Mouse (Mus musculus) Muller cell, postnatal 12 days (primary cell): ENCODE data around the gene Podnl1.
A peak's percentile ranks its signal among the peaks of the same experiment; 100 is the strongest.

Source experiments
- DNase-seq: peaks from one replicate; pipeline ENCODE4 v3.0.0-alpha.2; 2015; ENCODE audit errors: inconsistent ontology term

The Podnl1 gene

DNA sequence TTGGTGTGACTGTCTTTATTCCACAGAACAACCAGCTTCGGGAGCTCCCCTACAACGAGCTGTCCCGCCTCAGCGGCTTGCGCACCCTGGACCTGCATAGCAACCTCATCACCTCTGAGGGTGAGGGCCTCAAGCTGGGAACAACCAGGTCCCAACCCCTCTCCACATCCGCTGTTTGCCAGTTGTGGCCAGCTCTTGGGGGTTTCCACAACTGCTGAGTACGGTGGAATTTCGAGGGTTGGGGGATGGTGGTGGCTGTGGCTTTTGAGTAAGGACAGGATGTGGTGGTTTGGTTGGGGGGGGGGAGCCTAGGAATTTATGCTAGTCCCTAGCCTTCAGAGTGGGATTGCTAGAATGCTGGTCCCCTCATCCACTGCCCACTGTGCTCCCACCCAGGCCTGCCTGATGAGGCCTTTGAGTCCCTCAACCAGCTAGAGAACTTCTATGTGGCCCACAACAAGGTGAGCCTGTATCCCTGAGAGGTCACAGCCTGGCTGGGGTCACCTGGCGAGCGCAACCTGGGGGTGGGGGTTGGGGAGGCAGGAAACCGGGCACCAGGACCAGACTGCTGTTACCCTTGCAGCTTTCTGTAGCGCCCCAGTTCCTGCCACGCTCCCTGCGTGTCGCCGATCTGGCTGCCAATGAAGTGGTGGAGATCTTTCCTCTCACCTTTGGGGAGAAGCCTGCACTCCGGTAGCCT, 1.6 kb downstream of the Podnl1 start:
- DNase-seq, result no peak

DNA sequence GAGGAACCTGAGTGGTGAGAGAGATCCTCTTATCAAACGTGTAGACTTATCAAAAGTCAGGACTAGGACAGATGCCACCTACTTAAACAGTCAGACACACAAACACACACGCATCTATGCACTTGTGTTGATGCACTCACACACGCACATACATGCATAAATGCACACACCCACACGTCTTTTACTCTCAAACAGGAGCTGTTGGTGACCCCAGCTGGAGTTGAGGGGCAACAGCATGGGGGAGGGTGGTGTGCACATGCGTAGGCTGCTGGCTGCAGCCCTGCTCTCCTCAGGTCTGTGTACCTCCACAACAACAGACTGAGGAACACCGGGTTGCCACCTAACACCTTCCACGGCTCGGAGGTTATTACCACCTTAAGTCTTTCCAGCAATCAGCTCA, 2.5 kb downstream of the Podnl1 start:
- no peak for DNase-seq

DNA sequence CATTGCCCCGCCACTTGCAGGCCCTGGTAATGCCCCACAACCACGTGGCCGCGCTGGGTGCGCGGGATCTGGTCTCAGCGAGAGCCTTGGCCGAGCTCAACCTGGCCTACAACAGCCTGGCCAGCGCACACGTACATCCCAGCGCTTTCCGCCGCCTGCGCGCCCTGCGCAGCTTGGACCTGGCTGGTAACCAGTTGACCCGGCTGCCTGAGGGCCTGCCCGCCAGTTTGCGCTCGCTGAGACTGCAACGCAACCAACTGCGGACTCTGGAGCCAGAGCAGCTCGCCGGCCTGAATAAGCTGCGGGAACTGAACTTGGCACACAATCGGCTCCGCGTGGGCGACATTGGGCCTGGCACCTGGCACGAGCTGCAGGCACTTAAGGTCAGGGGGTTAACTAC, 5.0 kb downstream of the Podnl1 start:
- DNase-seq, result peak; percentile 53

DNA sequence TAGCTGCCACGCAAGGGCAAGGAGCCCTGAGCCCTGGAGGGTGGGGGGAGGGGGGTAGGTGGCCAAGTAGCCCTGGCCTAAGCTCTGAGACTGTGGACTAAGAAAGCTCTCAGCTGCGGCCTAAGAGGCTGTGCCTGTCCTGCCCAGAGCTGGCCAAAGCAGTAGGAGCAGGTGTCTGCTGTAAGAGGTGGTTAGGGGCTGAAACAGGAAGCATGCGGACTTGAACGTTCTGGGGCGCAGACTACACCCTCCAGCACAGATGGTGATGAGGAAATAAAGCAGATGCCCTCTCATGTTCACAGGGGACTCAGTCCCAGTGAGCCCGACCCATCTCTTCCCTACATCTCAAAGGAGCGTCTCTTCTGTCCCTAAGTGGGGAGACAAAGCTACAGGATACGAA, 6.4 kb downstream of the Podnl1 start:
- DNase-seq, result no peak

DNA sequence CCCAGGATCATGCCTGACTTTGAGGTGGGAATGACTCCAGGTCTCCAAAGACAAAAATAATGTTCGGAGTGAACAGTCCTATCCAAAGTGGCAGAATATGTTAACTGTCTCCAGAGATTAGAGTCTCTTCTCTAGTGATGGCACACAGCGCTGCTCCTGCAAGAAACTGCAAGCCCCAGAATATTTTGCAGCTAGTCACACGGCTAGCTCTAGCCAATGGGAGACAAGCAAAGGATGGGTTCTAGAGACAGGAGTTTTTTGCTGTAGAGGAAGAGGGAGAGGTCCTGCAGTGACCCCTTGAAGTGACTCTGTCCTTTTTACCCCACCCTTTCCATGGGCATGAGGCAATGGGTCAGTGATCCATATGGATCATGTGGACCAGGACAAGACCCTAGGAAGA, 12.1 kb downstream of the Podnl1 start:
- DNase-seq, result no peak

DNA sequence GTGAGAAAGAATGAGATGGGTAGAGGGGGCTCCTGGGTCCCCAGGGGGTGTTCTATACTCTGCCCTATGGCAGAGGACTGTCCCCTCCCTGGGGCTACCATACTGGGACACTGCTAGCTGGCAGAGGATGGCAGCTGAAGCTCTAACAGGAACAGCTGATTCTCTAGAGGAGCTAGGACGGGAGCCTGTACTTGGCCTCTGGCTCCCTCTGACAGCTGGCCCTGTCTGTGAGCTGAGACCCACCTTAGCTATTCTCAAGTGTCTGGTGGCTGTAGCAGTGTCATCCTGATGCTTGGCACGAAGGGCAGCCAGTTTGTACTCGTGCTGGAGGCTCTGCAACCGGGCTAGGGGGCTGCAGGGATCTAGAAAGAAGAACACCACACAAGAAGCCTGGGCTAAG, 15.0 kb downstream of the Podnl1 start:
- no peak for DNase-seq

DNA sequence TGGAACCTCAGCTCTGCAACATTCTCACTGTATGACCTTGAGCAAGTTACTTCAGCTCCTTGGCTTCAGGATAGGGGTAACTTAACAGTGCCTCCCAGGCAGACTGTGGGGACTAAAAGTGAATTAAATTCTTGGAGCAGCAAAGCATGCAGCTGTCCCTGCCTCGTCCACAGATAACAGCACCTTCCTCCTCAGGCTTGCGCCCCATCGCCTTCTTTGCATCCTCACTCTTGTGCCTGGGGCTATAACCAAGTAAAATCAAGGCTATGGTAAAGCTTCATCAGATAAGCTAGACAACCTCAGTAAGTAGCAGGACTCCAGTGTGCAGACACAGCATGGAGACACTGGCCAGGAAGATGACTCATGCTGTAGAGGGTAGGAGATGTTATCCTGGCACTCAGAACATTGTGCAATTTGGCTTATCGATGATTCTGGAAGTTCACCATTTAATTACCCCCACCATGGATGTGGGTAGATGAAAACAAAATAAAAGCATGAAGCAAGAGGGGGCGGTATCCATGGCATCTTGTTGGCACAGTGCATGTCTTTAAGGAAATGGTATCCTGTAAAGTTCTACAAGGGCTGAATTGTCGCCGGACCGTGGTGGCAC, 19.0 kb downstream of the Podnl1 start:
- no peak for DNase-seq

DNA sequence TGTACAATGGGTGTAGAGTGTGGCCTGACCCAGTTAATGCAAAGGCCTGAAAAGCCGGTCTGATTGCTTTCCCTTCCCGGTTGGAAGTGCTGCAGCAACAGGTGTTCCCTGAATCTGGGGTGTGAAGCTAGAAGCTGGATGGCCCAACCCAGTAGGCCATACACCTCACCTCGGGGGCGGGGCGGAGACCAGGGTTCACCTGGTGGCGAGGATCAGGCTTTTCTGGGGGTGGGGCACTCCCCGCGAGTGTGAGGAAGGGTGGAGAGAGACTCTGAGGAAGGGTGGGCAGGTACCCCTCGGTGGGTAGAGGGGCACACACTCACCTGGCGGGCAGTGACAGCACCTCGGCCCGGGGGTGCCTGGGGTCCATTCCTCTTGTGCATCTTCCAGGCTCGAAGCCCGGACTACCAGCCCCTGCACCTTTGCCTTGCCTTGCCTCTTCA, 21.6 kb downstream of the Podnl1 start:
- no peak for DNase-seq

DNA sequence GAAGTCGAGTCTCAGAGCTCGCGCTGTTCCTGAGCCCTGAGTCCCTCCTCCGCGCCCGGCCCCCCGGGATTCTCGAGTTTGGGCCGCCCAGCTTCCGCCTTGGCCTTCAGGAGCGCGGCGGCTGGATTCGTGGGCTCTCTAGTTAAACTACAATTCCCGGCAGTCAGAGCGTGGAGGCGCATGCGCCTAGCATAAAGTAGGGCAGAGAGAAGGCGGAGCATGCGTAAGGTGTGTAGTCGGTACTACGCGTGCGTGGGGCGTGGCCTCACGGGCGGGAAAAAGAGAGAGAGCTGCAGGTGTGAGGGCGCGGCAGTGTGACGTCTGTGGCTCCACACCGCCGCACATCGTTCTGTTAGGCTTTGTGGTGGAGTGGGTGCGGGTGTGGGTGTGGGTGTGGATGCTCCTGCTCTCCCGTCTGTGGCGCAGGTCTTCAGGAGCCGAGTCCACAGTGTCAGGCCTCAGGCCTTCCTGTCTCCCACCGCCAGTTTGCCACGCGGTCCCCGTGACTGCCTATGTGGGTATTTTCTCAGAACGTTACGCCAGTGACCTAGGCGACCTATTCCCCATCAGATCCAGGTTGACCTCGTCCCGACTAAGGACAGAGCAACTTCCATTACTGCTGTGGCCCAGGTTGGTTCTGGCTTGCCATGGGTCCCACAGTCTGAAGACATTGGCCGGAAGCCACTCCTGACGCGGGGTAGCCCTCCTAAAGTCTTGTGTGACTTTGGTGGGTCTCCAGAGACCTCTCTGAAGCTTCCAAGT, 22.2 kb downstream of the Podnl1 start, which contains the start of the genes Cc2d1a and 4930432K21Rik:
TSS of gene Cc2d1a (minus strand) at position 168 of the 762 bp plus-strand sequence.
TSS of gene 4930432K21Rik (plus strand) at position 257 of the 762 bp plus-strand sequence.
- DNase-seq, result peak; percentile 94

DNA sequence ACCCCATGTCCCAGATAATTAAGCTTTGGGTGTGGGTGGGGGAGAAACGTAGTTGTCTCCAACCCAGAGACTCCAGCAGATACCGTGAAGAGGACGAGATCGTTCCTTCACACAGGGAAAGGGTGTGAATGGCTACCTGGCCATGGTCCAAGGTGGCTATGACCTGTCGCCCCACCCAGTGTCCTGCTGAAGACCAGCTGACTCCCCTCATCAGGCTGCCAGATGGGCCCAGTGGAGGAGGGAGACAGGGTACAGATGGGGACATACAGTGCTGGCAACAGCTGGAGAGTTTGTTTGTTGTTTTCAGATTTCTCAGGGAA, 22.7 kb downstream of the Podnl1 start:
- no peak for DNase-seq

DNA sequence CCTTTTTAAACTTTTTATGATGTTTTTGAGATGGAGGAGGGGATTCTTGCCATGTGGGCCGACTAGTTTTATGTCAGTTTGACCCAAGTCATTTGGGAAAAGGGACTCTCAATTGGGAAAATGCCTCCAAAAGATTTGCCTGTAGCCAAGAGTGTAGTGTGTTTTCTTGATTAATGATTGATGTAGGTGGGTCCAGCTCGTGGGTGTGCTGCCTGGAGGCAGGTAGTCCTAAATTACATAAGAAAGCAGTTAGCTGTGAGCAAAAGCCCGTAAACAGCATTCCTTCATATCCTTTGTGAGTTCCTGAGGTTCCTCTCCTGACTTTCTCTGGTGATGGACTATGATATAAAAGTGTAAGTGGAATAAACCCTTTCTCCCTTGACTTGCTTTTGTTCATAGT, 23.4 kb downstream of the Podnl1 start:
- no peak for DNase-seq

DNA sequence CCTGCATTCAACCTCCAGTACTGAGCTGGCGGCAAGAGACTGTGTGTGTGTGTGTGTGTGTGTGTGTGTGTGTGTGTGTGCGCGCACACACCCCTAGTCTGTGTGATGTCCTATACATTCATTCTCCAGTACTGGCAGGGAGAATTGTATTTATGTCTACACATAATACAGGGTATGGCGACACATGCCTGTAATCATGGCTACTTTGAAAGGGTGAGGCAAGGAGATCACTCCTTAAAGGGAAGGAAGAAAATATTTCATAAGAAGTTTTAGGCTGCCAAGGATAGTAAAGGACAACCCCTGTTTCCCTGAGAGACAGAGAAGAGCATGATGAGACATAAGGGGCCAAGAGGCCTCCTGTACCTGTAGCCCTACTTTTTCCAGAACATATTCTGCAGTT, 31.8 kb downstream of the Podnl1 start:
- no peak for DNase-seq

DNA sequence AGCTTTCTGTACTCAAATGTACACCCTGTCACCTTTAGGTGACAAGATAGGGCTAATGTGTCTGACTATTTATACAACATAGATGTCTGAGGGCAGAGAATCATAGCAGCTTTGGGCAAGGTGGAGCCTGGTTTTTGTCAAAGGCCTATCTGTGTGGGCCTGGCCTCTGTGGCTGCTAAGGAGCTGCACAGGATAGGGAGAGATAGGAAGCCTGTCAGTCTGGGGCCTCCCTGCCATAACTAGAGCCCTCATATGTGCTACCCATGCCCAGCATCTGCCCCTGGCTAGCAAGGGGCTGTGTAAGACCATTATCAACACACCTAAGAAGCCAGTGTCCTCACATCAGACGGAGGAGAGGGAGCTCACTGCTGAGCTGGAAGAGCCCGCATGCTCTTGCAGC, 41.9 kb downstream of the Podnl1 start:
- DNase-seq, result no peak

DNA sequence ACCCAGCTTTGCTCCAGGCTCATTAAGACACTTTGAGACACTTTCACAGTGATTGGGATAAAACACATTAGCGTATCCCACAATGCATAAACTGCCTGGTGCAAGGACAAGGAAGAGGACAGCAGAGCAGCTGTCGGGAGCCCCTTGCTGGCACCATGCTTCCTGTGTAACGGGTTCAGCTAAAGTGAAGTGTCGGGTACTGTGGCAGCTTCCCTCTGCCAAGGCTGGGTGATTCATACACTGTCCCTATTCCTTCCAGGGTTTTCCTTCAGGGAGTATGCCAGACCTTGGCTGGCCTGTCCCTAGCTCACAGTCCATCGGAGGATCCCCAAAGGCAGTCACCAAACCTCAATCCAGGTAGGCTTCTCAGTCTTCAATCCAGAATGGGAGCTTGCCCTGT, 44.3 kb downstream of the Podnl1 start:
- DNase-seq, result no peak

DNA sequence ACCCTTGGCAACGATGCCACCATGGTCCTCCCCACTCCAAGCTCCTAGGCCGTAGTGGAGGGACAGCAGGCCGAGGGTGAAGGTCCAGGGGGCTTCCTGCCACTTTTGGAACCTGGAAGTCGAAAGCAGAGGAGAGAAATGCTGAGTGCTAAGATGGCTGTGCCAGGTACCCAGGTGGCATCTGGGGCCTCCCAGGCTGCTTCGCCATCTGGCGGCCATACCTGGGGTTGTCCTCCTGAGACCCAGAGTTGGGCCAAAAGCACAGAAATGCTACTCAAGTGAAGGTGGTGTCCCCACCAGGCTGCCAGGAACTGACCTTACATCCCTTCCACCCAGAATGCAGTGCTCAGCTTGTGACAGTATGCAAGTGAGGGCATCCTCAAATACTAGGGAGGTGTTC, 48.1 kb downstream of the Podnl1 start:
- no peak for DNase-seq

DNA sequence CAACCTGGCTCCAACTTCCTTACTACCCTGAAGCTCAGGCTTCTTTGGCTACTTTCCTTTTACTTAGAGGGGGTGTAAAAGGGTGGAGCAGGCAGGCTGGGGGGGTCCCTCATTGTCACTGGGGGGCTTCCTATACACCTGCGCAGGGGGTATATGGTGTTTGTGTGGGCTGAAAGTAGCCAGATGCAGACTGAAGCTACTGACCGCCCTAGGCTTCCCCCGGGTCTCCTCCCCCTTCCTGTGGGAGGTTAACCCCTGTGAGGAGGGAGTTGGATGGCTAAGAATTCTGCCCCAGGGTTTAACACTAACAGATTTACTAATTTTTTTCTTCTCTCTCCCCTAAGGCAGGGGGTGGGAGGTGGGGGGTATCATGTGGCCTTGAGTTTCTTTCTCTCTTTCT, 50.8 kb downstream of the Podnl1 start:
- no peak for DNase-seq

DNA sequence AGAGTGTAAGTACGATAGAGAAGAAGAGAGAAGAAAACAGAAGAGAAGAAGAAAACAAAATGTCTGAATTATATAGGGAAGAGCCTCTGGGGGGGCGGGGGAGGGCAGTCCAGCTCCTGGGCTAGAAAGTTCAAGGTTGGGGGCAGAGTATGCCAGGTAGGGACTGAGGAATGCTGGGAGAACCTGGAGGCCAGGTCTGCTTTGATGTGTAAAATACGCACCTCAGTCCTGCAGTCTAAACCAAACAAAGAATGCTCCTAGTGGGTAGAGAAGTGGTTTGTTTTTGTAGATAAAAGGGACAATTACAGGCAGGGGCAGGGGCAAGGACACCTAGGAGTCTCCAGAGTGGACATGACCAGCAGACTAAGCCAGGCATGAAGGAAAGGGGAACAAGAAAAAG, 51.6 kb downstream of the Podnl1 start:
- DNase-seq, result no peak

DNA sequence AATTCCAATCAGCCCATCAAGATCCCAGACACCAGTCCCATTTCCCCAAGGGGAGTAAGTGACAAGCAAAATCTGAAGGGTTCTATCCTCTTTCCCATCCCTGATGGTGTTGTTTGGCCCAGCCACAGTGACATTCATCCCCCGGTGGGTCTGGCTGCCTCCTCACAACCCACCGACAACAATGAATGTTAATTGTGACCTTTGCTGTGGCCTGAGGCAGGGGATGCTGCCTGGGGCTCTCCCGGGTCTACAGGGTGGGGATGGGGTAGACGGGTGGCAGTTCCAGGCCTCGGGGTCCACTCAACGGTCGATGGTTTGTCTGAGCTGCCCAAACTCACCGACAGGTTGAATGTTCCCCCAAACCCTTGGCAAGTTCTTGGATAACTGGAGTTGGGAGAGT, 52.8 kb downstream of the Podnl1 start:
- DNase-seq, result no peak

DNA sequence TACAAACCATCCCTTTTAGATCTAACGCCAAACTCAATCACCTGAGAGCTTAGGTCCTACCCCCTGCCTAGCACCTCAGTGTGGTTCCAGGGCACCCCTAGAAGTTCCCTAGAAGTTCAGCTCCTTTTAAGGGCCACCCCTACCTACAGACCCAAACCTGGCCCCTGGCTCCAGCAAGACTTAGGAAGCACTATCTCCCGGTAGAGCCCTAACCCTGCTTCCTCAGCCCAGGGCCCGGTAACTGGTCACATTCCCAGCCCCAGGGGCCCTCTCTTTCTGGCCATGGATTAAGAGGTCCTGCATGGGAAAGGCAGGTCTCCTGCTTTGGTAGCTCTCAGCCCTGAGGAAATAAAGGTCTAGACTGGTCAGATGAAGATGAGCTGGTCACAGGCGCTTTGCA, 54.2 kb downstream of the Podnl1 start:
- no peak for DNase-seq

DNA sequence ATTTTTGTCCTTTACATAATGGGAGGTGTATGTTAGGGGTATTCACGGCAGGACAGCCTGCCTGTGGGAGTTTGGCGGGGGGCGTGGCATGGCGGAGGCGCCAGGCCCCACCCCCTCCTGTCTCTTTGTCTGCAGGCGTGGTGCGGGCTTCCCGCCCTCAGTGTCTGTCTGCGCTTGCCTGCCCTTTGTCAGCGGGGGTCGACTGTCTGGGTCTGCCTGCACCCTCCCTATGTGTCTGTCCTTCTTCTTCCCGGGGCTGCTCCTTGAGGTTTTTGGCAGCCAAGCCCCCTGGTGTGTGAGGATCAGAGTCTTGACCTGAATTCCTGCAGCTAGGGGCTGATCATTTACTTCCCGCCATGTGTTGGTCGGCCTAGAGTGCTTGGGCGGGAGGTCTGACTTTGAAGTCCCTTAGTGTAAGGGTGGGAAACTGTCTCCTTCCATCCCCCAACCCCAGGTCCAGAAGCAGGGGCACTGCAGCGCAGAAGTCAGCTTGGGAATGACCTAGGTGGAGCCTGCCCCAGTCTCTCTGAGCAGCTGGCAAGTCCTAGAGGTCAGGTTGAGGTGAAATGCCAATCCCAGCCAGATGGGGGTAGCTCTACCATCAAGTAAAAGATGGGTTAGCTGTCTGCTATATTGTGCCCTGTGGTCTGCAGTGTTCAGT, 54.9 kb downstream of the Podnl1 start:
- DNase-seq, result peak; percentile 46
